Mouse (Mus musculus): ENCODE results near the gene Hoxb2. TPM values are rescaled to one million over a fixed set of nuclear protein-coding genes. Genes with fewer than 3 reads are reported as not detected.
A peak's percentile ranks its signal among the peaks of the same experiment; 100 is the strongest.

The Hoxb2 gene
- polyA plus RNA-seq, 1 experiment from 2014 or later = 23.1 TPM

DNA sequence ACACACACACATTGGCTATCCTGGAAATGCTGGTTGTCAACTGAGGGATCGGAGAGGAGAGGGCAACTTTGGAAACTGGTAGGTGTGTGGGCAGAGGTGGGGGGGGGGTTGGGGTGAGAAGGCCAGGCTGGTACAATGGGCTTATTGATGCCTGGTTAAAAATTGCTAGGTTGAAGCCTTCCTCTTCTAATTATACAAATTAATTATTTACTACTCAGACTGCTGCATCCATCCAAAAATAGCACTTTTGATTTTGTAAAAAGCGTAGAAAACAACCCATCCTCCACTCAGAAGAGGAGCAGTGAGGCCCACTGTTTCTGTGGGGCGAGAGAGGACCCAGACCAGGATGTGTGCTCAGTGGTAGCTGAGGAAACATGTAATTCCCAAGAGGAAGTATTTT lies 15.3 kb upstream of the Hoxb2 start:
- no peaks in the 10 kb centered on the region; the same call in 1 of the 2 replicates for H3K36me3 ChIP-seq (ENCODE audit: control insufficient read depth, insufficient read depth, low read length)
- no peak overlapping the region for H3K9ac ChIP-seq (replicated peaks; ENCODE audit: low read depth, low read length)
- peak overlapping the region; percentile 66 for H3K4me2 ChIP-seq (replicated peaks; ENCODE audit: low read depth, low read length)
- H3K27me3 ChIP-seq (ENCODE audit: control insufficient read depth, insufficient read depth, low read length) = no peaks in the 10 kb centered on the region
- H3K27ac ChIP-seq (ENCODE audit: low read length) = peak overlapping the region; percentile 100
- peak overlapping the region; percentile 51; the same call in 1 of the 2 replicates for H3K4me3 ChIP-seq (ENCODE audit: low read depth, low read length)
- peaks cover 77% of the 10 kb centered on the region for H3K4me1 ChIP-seq (ENCODE audit: control insufficient read depth, insufficient read depth, low read length)
- no peaks in the 10 kb centered on the region for H3K9me3 ChIP-seq (ENCODE audit: control insufficient read depth, low read depth, low read length)
- no peak for ATAC-seq (ENCODE audit: insufficient number of reproducible peaks, insufficient read depth, low FRiP score, low read depth)
- 38% methylated on average over 3 of the region's 3 CpGs for WGBS

- Histone ChIP-seq H3K27me3 (ENCODE audit: control insufficient read depth, insufficient read depth, low read length) (no peaks in the 10 kb centered on the region), H3K4me3 (ENCODE audit: low read depth, low read length) (peak overlapping the region; percentile 4; the same call in 1 of the 2 replicates), H3K36me3 (ENCODE audit: control insufficient read depth, insufficient read depth, low read length) (no peaks in the 10 kb centered on the region; the same call in 1 of the 2 replicates), H3K9me3 (ENCODE audit: control insufficient read depth, low read depth, low read length) (no peaks in the 10 kb centered on the region), H3K27ac (ENCODE audit: low read length) (peak overlapping the region; percentile 100), H3K9ac (replicated peaks; ENCODE audit: low read depth, low read length) (peak overlapping the region; percentile 25; the same call in 1 of the 2 replicates), H3K4me1 (ENCODE audit: control insufficient read depth, insufficient read depth, low read length) (peaks cover 70% of the 10 kb centered on the region), H3K4me2 (replicated peaks; ENCODE audit: low read depth, low read length) (peak overlapping the region; percentile 66)
- ATAC-seq (ENCODE audit: insufficient number of reproducible peaks, insufficient read depth, low FRiP score, low read depth) = no peak
- 19% methylated on average over 2 of the region's 2 CpGs for WGBS
These were observed 13.7 kb upstream of the Hoxb2 start for GRCm38 (mm10) chr11:96336597-96336996.

DNA sequence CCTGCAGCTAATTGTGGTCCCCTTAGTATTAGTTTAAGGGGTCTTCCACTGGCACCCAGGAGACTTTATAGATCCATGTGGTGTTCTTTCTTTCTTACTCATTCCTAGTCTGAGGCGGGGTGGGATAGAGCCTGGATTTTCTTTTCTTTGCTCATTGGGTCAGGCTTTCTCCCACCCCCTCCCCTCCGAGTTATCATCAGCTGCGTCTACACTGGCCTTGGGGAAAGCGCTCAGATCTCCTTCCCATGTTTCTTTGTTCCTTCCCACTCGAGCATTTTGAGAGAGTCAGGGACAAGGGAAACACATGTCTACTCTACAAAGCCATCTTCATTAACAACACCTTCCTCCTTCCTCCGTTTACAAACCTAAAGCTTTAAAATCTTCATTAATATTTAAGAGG lies 13.3 kb upstream of the Hoxb2 start:
- Histone ChIP-seq H3K9ac (replicated peaks; ENCODE audit: low read depth, low read length) (peak overlapping the region; percentile 25; the same call in 1 of the 2 replicates), H3K4me3 (ENCODE audit: low read depth, low read length) (0 out of 2 replicates have a peak overlapping the region, but pooled peaks have one; percentile 4), H3K4me1 (ENCODE audit: control insufficient read depth, insufficient read depth, low read length) (peaks cover 66% of the 10 kb centered on the region), H3K27me3 (ENCODE audit: control insufficient read depth, insufficient read depth, low read length) (no peaks in the 10 kb centered on the region), H3K27ac (ENCODE audit: low read length) (peak overlapping the region; percentile 100), H3K9me3 (ENCODE audit: control insufficient read depth, low read depth, low read length) (no peaks in the 10 kb centered on the region), H3K4me2 (replicated peaks; ENCODE audit: low read depth, low read length) (peak overlapping the region; percentile 66), H3K36me3 (ENCODE audit: control insufficient read depth, insufficient read depth, low read length) (no peaks in the 10 kb centered on the region; the same call in 1 of the 2 replicates)
- no peak for ATAC-seq (ENCODE audit: insufficient number of reproducible peaks, insufficient read depth, low FRiP score, low read depth)
- WGBS = 23% methylated on average over 6 of the region's 6 CpGs

DNA sequence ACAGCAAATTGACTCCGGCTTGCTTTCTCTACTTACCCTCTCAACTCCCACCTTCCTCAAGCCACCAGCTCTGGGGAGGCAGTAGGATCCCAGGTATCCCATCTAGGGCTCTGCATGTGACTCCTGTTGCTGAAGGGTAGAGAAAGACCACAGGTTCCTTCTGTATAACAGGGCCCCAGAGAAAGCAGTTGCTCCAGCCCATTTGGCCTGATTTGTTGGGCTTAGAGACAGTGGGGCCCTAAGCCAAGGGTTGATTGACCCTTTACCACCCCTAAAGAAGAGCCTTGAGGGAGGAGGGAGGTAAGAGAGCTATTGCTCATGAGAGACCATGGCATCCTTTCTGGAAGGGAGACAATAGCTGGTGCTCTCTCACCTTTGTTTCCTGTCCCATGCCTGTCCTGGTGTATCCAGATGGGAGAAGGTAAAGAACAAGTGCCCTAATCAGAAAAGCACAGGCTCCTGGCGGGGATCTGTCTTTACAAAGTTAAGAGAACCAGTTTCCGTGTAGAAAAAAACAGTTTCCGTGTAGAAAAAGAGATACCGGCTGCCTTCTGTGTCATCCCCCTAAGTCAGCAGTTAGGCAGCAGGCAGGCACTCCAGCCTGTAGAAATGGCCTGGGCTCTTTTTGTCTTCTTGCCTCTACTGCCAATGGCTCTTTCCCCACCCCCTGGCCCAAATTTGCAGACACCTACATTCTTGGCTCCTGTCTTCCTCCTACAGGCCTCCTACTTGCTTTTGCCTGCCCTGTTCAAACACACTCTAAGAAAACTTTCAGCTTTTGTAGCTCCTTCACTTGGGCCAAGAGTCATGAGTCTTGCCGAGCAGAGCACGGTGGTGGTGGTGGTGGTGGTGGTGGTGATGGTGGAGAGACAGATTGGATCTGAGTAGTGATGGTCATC lies 11.1 kb upstream of the Hoxb2 start:
- 33% methylated on average over 7 of the region's 7 CpGs for WGBS
- peaks cover 61% of the 10 kb centered on the region for H3K4me1 ChIP-seq (ENCODE audit: control insufficient read depth, insufficient read depth, low read length)
- peak overlapping the region; percentile 78 for H3K4me2 ChIP-seq (replicated peaks; ENCODE audit: low read depth, low read length)
- H3K9me3 ChIP-seq (ENCODE audit: control insufficient read depth, low read depth, low read length) = no peaks in the 10 kb centered on the region
- H3K27me3 ChIP-seq (ENCODE audit: control insufficient read depth, insufficient read depth, low read length) = no peaks in the 10 kb centered on the region
- H3K4me3 ChIP-seq (ENCODE audit: low read depth, low read length) = peak overlapping the region; percentile 35
- no peak for ATAC-seq (ENCODE audit: insufficient number of reproducible peaks, insufficient read depth, low FRiP score, low read depth)
- no peaks in the 10 kb centered on the region; the same call in 1 of the 2 replicates for H3K36me3 ChIP-seq (ENCODE audit: control insufficient read depth, insufficient read depth, low read length)
- H3K9ac ChIP-seq (replicated peaks; ENCODE audit: low read depth, low read length) = peak overlapping the region; percentile 28; the same call in 1 of the 2 replicates
- H3K27ac ChIP-seq (ENCODE audit: low read length) = peak overlapping the region; percentile 100

- Histone ChIP-seq H3K27me3 (ENCODE audit: control insufficient read depth, insufficient read depth, low read length) (0 out of 2 replicates have a peak, but pooled peaks cover 3% of the 10 kb centered on the region), H3K36me3 (ENCODE audit: control insufficient read depth, insufficient read depth, low read length) (peaks cover 3% of the 10 kb centered on the region), H3K9ac (replicated peaks; ENCODE audit: low read depth, low read length) (peak overlapping the region; percentile 51), H3K4me2 (replicated peaks; ENCODE audit: low read depth, low read length) (peak overlapping the region; percentile 78), H3K9me3 (ENCODE audit: control insufficient read depth, low read depth, low read length) (no peaks in the 10 kb centered on the region), H3K4me1 (ENCODE audit: control insufficient read depth, insufficient read depth, low read length) (peaks cover 54% of the 10 kb centered on the region), H3K4me3 (ENCODE audit: low read depth, low read length) (peak overlapping the region; percentile 35), H3K27ac (ENCODE audit: low read length) (peak overlapping the region; percentile 100)
- peak; percentile 71 for ATAC-seq (ENCODE audit: insufficient number of reproducible peaks, insufficient read depth, low FRiP score, low read depth)
- 2% methylated on average over 36 of the region's 36 CpGs for WGBS
These were observed 9.5 kb upstream of the Hoxb2 start for GRCm38 (mm10) chr11:96340698-96341365.

- no peak for ATAC-seq (ENCODE audit: insufficient number of reproducible peaks, insufficient read depth, low FRiP score, low read depth)
- Histone ChIP-seq H3K27ac (ENCODE audit: low read length) (peak overlapping the region; percentile 100), H3K4me1 (ENCODE audit: control insufficient read depth, insufficient read depth, low read length) (peaks cover 53% of the 10 kb centered on the region), H3K27me3 (ENCODE audit: control insufficient read depth, insufficient read depth, low read length) (0 out of 2 replicates have a peak, but pooled peaks cover 3% of the 10 kb centered on the region), H3K4me2 (replicated peaks; ENCODE audit: low read depth, low read length) (peak overlapping the region; percentile 78), H3K9me3 (ENCODE audit: control insufficient read depth, low read depth, low read length) (no peaks in the 10 kb centered on the region), H3K4me3 (ENCODE audit: low read depth, low read length) (peak overlapping the region; percentile 35), H3K9ac (replicated peaks; ENCODE audit: low read depth, low read length) (peak overlapping the region; percentile 51), H3K36me3 (ENCODE audit: control insufficient read depth, insufficient read depth, low read length) (peaks cover 8% of the 10 kb centered on the region)
- 2% methylated on average over 40 of the region's 40 CpGs for WGBS
These were observed 8.4 kb upstream of the Hoxb2 start for GRCm38 (mm10) chr11:96341701-96342575.

DNA sequence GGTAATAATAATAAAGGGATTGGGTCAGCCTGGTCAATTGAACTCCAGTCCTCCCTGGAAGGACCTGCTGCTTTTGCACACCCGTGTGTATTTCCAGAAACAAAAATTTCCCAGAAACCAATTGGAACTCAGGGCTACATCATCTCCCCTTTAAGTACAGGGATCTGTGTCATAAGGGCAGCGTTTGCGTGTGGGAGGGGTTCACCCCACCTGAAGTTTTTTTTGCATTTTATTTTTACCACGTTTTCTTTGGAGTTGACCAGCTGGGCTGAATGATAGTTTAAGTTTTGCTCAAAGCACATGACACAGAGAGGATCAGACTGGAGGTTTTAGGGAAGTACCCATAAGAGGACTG lies 7.8 kb upstream of the Hoxb2 start:
- Histone ChIP-seq H3K27me3 (ENCODE audit: control insufficient read depth, insufficient read depth, low read length) (0 out of 2 replicates have a peak, but pooled peaks cover 3% of the 10 kb centered on the region), H3K4me2 (replicated peaks; ENCODE audit: low read depth, low read length) (peak overlapping the region; percentile 78), H3K9ac (replicated peaks; ENCODE audit: low read depth, low read length) (peak overlapping the region; percentile 51), H3K4me1 (ENCODE audit: control insufficient read depth, insufficient read depth, low read length) (peaks cover 46% of the 10 kb centered on the region), H3K9me3 (ENCODE audit: control insufficient read depth, low read depth, low read length) (no peaks in the 10 kb centered on the region), H3K36me3 (ENCODE audit: control insufficient read depth, insufficient read depth, low read length) (peaks cover 8% of the 10 kb centered on the region), H3K27ac (ENCODE audit: low read length) (peak overlapping the region; percentile 100), H3K4me3 (ENCODE audit: low read depth, low read length) (peak overlapping the region; percentile 35)
- 11% methylated on average over 4 of the region's 4 CpGs for WGBS
- no peak for ATAC-seq (ENCODE audit: insufficient number of reproducible peaks, insufficient read depth, low FRiP score, low read depth)
